Mouse (Mus musculus): ENCODE results near the gene Atf6. TPM values are rescaled to one million over a fixed set of nuclear protein-coding genes. Genes with fewer than 3 reads are reported as not detected.
A peak's percentile ranks its signal among the peaks of the same experiment; 100 is the strongest.

The Atf6 gene
- total and polyA plus RNA-seq, 3 experiments: 33.8 to 47.0 (median 35.3) TPM

GRCm38 (mm10) chr1:170839685-170840084 is 27.9 kb downstream of the Atf6 start:
- Histone ChIP-seq H3K36me3 (replicated peaks in 1 of 2; ENCODE audit: control insufficient read depth in 1 of 2, insufficient read depth in 1 of 2, low read length in 1 of 2) (peaks cover 53 to 73% of the 10 kb centered on the region in 2 experiments), H3K4me2 (ENCODE audit: insufficient read depth, low read depth, poor library complexity, severe bottlenecking) (no peak overlapping the region), H3K4me3 (replicated peaks in 1 of 3; ENCODE audit: low read depth in 2 of 3, low read length in 2 of 3, poor library complexity in 1 of 3) (no peak overlapping the region), H3K27ac (ENCODE audit: insufficient read depth, low read depth) (no peak overlapping the region), H3K27me3 (replicated peaks) (no peaks in the 10 kb centered on the region), H3K79me2 (replicated peaks; ENCODE audit: control insufficient read depth, extremely low read depth, insufficient read depth, poor library complexity, severe bottlenecking) (peaks cover 34% of the 10 kb centered on the region), H3K4me1 (ENCODE audit: control insufficient read depth in 1 of 2, insufficient read depth in 2 of 2) (peaks cover 0 to 14% of the 10 kb centered on the region in 2 experiments; a peak in 2 of 4 replicates), H3K9me3 (replicated peaks; ENCODE audit: low read length) (no peaks in the 10 kb centered on the region), H3K9ac (ENCODE audit: insufficient read depth, low read depth) (no peak overlapping the region)
- TF ChIP-seq IRF4 (IDR thresholded peaks at IDR 0.05; ENCODE audit: low read depth, low read length) (no peak), SIN3A (IDR thresholded peaks at IDR 0.05; ENCODE audit: low read length) (peak; percentile 50; the same call in 1 of the 2 replicates), RAD21 (IDR thresholded peaks at IDR 0.05; ENCODE audit: low read depth, low read length) (peak; percentile 67), CTCF (conservative IDR thresholded peaks at IDR 0.05 in 1 of 2, IDR thresholded peaks at IDR 0.05 in 1 of 2; ENCODE audit: low read depth in 2 of 2, low read length in 2 of 2) (peak in 1 of 2 experiments; percentile 69; a peak in 2 of 4 replicates), NRF1 (IDR thresholded peaks at IDR 0.05; ENCODE audit: low read depth, low read length) (no peak), JUN (IDR thresholded peaks at IDR 0.05; ENCODE audit: insufficient read depth, low read depth, low read length) (no peak), MAZ (IDR thresholded peaks at IDR 0.05; ENCODE audit: low read depth, low read length) (no peak), SMC3 (IDR thresholded peaks at IDR 0.05; ENCODE audit: low read depth, low read length) (peak; percentile 62), EP300 (IDR thresholded peaks at IDR 0.05; ENCODE audit: low read length) (no peak), USF1 (IDR thresholded peaks at IDR 0.05; ENCODE audit: low read depth, low read length) (no peak), TCF12 (IDR thresholded peaks at IDR 0.05; ENCODE audit: low read depth, low read length) (no peak), ELF1 (IDR thresholded peaks at IDR 0.05; ENCODE audit: low read depth, low read length) (no peak)
- dilution Hi-C loops (cut with MboI; ENCODE audit: extremely low pct_ligation_motif_present, extremely low pct_unique_long_range_greater_than_20kb, low sequenced_read_pairs): no loop called here
- DNase-seq (ENCODE audit: extremely low read depth): no peak
- in situ Hi-C loops (cut with MboI; ENCODE audit: low pct_ligation_motif_present, low pct_unique_long_range_greater_than_20kb, low sequenced_read_pairs): loop anchor here (25.0 kb wide), 1 partner anchor 202 kb away; the partner anchor contains the start of gene Olfml2b

- no peak overlapping the region for H3K9ac ChIP-seq (ENCODE audit: insufficient read depth, low read depth)
- no peak overlapping the region for H3K4me2 ChIP-seq (ENCODE audit: insufficient read depth, low read depth, poor library complexity, severe bottlenecking)
- H3K4me3 ChIP-seq (replicated peaks in 1 of 3; ENCODE audit: low read depth in 2 of 3, low read length in 2 of 3, poor library complexity in 1 of 3): no peak overlapping the region
- H3K79me2 ChIP-seq (replicated peaks; ENCODE audit: control insufficient read depth, extremely low read depth, insufficient read depth, poor library complexity, severe bottlenecking): peaks cover 42% of the 10 kb centered on the region
- H3K9me3 ChIP-seq (replicated peaks; ENCODE audit: low read length): no peaks in the 10 kb centered on the region
- in situ Hi-C loops (cut with MboI; ENCODE audit: low pct_ligation_motif_present, low pct_unique_long_range_greater_than_20kb, low sequenced_read_pairs): loop anchor here (25.0 kb wide), 1 partner anchor 197 kb away; the partner anchor contains the start of gene Olfml2b
- peaks cover 63 to 81% of the 10 kb centered on the region in 2 experiments for H3K36me3 ChIP-seq (replicated peaks in 1 of 2; ENCODE audit: control insufficient read depth in 1 of 2, insufficient read depth in 1 of 2, low read length in 1 of 2)
- no peak for DNase-seq (ENCODE audit: extremely low read depth)
- dilution Hi-C loops (cut with MboI; ENCODE audit: extremely low pct_ligation_motif_present, extremely low pct_unique_long_range_greater_than_20kb, low sequenced_read_pairs): no loop called here
- no peak overlapping the region for H3K27ac ChIP-seq (ENCODE audit: insufficient read depth, low read depth)
- TF ChIP-seq KAT2A (IDR thresholded peaks at IDR 0.05; ENCODE audit: insufficient replicate concordance, low read length) (no peak), POLR2A (IDR thresholded peaks at IDR 0.05; ENCODE audit: low read depth, low read length) (no peak; the same call in 1 of the 2 replicates), MEF2A (IDR thresholded peaks at IDR 0.05; ENCODE audit: borderline replicate concordance, low read depth, low read length) (no peak), ZNF384 (IDR thresholded peaks at IDR 0.05; ENCODE audit: low read depth, low read length) (no peak), PAX5 (IDR thresholded peaks at IDR 0.05; ENCODE audit: low read length) (no peak), USF1 (IDR thresholded peaks at IDR 0.05; ENCODE audit: low read depth, low read length) (no peak), ZMIZ1 (IDR thresholded peaks at IDR 0.05; ENCODE audit: low read depth, low read length) (no peak), TCF12 (IDR thresholded peaks at IDR 0.05; ENCODE audit: low read depth, low read length) (no peak), MAX (IDR thresholded peaks at IDR 0.05; ENCODE audit: low read length) (no peak), ZC3H11A (IDR thresholded peaks at IDR 0.05; ENCODE audit: low read depth, low read length) (no peak)
- no peaks in the 10 kb centered on the region for H3K27me3 ChIP-seq (replicated peaks)
- peaks cover 0 to 16% of the 10 kb centered on the region in 2 experiments; a peak in 2 of 4 replicates for H3K4me1 ChIP-seq (ENCODE audit: control insufficient read depth in 1 of 2, insufficient read depth in 2 of 2)
These were observed 32.8 kb downstream of the Atf6 start for GRCm38 (mm10) chr1:170834756-170835155.
